Mouse (Mus musculus) cerebellum, adult 2 months (tissue): Measurements from ENCODE around the gene Mapre3.

Source experiments
- CTCF ChIP-seq: fragments of 200-500 bp; IDR thresholded peaks from 2 replicates; pipeline ENCODE4 v1.5.1; 2011; ENCODE audit warnings: low read depth, mild to moderate bottlenecking, control low read depth, low read length, moderate library complexity, borderline replicate concordance; ENCODE audit not compliant: insufficient read depth
- POLR2A ChIP-seq: fragments of 200-500 bp; IDR thresholded peaks from 2 replicates; pipeline ENCODE4 v1.6.1; 2011; ENCODE audit warnings: low read length, control low read depth, borderline replicate concordance; ENCODE audit not compliant: insufficient read depth

GRCm38 (mm10) chr5:30887331-30887761 is 72.9 kb downstream of the Mapre3 start:
- TF ChIP-seq CTCF (no peak), POLR2A (peak; percentile 63; the same call in 1 of the 2 replicates)
